Mouse (Mus musculus): ENCODE data around the gene Armh3.

DNA sequence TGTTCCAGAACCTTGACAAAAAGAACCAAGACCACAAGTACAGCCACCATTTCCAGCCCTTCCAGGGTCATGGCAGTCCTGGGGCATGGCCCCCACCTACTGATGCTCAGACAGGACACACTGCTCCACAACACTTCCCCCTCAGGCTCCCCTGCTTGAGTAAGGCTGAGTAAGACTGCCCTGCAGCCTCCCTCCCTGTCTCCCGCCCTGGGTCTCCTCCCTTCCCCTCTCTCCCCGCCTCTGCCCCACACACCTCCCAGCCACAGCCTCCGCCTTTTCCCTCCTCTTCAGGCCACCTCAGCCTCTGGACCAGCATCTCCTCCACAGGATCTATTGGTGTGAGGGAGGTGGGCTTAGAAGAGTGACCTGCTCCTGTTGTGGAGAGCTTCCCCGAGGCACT, 194.9 kb downstream of the Armh3 start:
- no peak for TF ChIP-seq POLR2A (IDR thresholded peaks at IDR 0.05; ENCODE audit: borderline replicate concordance, extremely low read depth, insufficient read depth, insufficient read length, poor library complexity, severe bottlenecking)
- no peak for TF ChIP-seq CTCF (IDR thresholded peaks at IDR 0.05; ENCODE audit: borderline replicate concordance, extremely low read depth, insufficient read depth, insufficient read length)

Measured in brain, embryonic 14.5 days (tissue).